ENCODE assay signal across 8 mouse cellular contexts in the genomic region with DNA sequence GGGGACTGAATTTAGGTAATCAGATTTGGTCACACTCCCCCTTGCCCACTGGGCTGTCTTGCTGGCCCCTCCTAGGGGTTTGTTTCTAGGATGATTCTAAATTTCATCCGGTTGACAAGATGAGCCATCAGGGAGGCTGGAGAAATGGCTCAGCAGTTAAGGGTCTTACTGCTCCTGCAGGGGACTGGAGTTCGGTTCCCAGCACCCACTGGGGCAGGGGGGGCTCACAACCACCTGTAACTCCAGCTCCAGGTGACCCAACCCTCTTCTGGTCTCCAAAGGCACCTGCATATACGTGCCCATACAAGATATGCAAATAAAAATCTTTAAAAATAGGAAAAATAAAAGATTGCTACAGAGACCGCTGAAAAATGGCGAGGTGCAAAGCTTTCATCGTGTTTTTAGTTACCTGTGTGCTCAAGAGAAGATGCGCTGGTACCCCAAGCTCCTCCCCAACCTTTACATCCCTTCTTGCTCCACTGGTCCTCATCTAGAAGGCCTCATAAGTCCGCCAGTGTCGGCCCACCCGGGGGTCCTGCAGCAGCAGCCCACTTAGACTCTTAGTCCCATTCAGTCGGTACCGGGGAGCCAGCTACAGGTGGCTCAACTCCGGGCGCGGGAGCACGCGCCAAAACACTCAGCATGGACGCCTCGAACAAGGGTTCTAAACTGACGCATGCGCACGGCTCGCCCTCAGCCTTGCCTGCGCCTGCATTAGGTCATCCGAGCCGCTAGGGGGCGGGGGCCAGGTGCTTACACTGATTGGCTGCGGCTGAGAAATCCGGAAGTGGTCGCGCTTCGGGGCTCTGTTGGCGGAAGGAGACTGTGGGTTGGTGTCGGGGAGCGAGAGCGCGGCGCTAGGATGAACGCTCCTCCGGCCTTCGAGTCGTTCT. TPM values are rescaled to one million over a fixed set of nuclear protein-coding genes. Genes with fewer than 3 reads are reported as not detected.
A peak's percentile ranks its signal among the peaks of the same experiment; 100 is the strongest.
DNase-seq lines count a peak whose midpoint lies in the region; ATAC-seq lines count a peak whose summit lies in the region.

A gene (plus strand): TSS at position 741 of the 893 bp plus-strand sequence.

- peak within 1 kb of the TSS; percentile 75 for H3K4me3 ChIP-seq in hindbrain, embryonic 12.5 days

- ATAC-seq in hindbrain, embryonic 12.5 days (ENCODE audit: low FRiP score) = peak; percentile 94

- no peaks in the 10 kb centered on the region for H3K9me3 ChIP-seq in hindbrain, embryonic 12.5 days (replicated peaks)

- H3K9ac ChIP-seq in hindbrain, embryonic 12.5 days = peak within 1 kb of the TSS; percentile 80

- H3K27me3 ChIP-seq in hindbrain, embryonic 12.5 days = no peaks in the 10 kb centered on the region

- H3K4me2 ChIP-seq in hindbrain, embryonic 12.5 days (replicated peaks) = peak within 1 kb of the TSS; percentile 88

- H3K27ac ChIP-seq in hindbrain, embryonic 12.5 days = peak within 1 kb of the TSS; percentile 56; the same call in 1 of the 2 replicates

- peaks cover 23% of the 10 kb centered on the region for H3K4me1 ChIP-seq in hindbrain, embryonic 12.5 days

- DNase-seq in Muller cell, postnatal 12 days (ENCODE audit: inconsistent ontology term) = peak; percentile 96
- DNase-seq in cerebellum, adult 9-11 months = peak; percentile 96
- DNase-seq in frontal cortex, postnatal 10 days (ENCODE audit: low spot score in 2 of 2) = peak; percentile 92 to 96
- peak; percentile 97 to 98 for DNase-seq in layer of hippocampus, postnatal 14 days (ENCODE audit: low spot score in 2 of 2)
- DNase-seq in lung, postnatal 14 days = peak; percentile 98
- DNase-seq in retina, adult 2 months (ENCODE audit: low read depth, low spot score) = peak; percentile 94
- peak; percentile 94 to 97 for DNase-seq in thymus, postnatal 36 days

- WGBS in hindbrain, embryonic 12.5 days = 2% methylated on average over 42 of the region's 42 CpGs

- H3K36me3 ChIP-seq in hindbrain, embryonic 12.5 days = peaks cover 16% of the 10 kb centered on the region

RNA-seq across cellular contexts. Expression of the gene that starts here (rescaled TPM):
- polyA plus RNA-seq in hindbrain, embryonic 12.5 days (2016; fragmentation: Nextera tagmentation; extraction: Ambion mirVana) = 187 and 217 TPM in 2 replicates
- total RNA-seq in layer of hippocampus, postnatal 14 days (2021) = 10 to 100 TPM; 73.6 to 82.2 TPM

Comparison
In these comparisons a context has a peak if more than half of its experiments do, and no peak if none do; other contexts are left out.
1. Peak in every context shown above with its lines: DNase-seq, ATAC-seq, H3K4me3 ChIP-seq and H3K27ac ChIP-seq.